10 mouse cellular contexts compared by ENCODE assay signal in genomic region chr7:28958770-28959169, GRCm38 (mm10). TPM values are rescaled to one million over a fixed set of nuclear protein-coding genes. Genes with fewer than 3 reads are reported as not detected.
DNase-seq lines count a peak whose midpoint lies in the region; ATAC-seq and TF ChIP-seq lines count a peak whose summit lies in the region.
"Had no signal": no experiment of that assay in that cellular context is flagged by ENCODE, and none has a peak within 500 bp of the region (broad histone marks: within the 10 kb centered on the region; RNA-seq: fewer than 3 reads in every experiment).

No protein-coding gene starts in this region.

- H3K9me3 ChIP-seq in heart, embryonic 11.5 days (replicated peaks; ENCODE audit: control insufficient read depth, low read length) = no peaks in the 10 kb centered on the region
- H3K9me3 ChIP-seq in lung, embryonic 15.5 days = no peaks in the 10 kb centered on the region
- H3K9me3 ChIP-seq in intestine, postnatal 0 days (ENCODE audit: control insufficient read depth) = no peaks in the 10 kb centered on the region
- H3K9me3 ChIP-seq in stomach, embryonic 14.5 days (ENCODE audit: control insufficient read depth, low read depth, low read length) = no peaks in the 10 kb centered on the region

- no peak for TF ChIP-seq CTCF in intestine, postnatal 0 days (IDR thresholded peaks at IDR 0.05; ENCODE audit: low read depth)

- 0 out of 2 replicates have a peak overlapping the region, but pooled peaks have one; percentile 96 for H3K9ac ChIP-seq in heart, embryonic 11.5 days (ENCODE audit: low read depth, low read length)
- 0 out of 2 replicates have a peak overlapping the region, but pooled peaks have one; percentile 1 for H3K9ac ChIP-seq in lung, embryonic 15.5 days
- peak overlapping the region; percentile 43 for H3K9ac ChIP-seq in intestine, postnatal 0 days (ENCODE audit: low read depth, low read length)
- H3K9ac ChIP-seq in stomach, embryonic 14.5 days (replicated peaks; ENCODE audit: low read depth, low read length) = no peak overlapping the region; the same call in 1 of the 2 replicates

- DNase-seq in heart, postnatal 14 days = no peak
- DNase-seq in lung, postnatal 36 days = no peak
- DNase-seq in right cerebral cortex, postnatal 14 days = no peak
- DNase-seq in ovary, postnatal 10 days (ENCODE audit: low spot score) = no peak
- DNase-seq: cerebellum, adult 9-10 months had no signal

- no peak overlapping the region; the same call in 1 of the 2 replicates for H3K4me3 ChIP-seq in heart, embryonic 11.5 days (ENCODE audit: low read depth, low read length)
- peak overlapping the region; percentile 78; the same call in 1 of the 2 replicates for H3K4me3 ChIP-seq in lung, embryonic 15.5 days
- H3K4me3 ChIP-seq in intestine, postnatal 0 days (ENCODE audit: low read depth, low read length) = peak overlapping the region; percentile 100
- H3K4me3 ChIP-seq in stomach, embryonic 14.5 days (ENCODE audit: low read depth, low read length) = 0 out of 2 replicates have a peak overlapping the region, but pooled peaks have one; percentile 99

- H3K36me3 ChIP-seq in heart, embryonic 11.5 days (ENCODE audit: control insufficient read depth, insufficient read depth, low read length) = no peaks in the 10 kb centered on the region; the same call in 1 of the 2 replicates
- no peaks in the 10 kb centered on the region for H3K36me3 ChIP-seq in lung, embryonic 15.5 days
- H3K36me3 ChIP-seq in intestine, postnatal 0 days (ENCODE audit: control insufficient read depth, insufficient read depth) = no peaks in the 10 kb centered on the region; the same call in 1 of the 2 replicates
- no peaks in the 10 kb centered on the region for H3K36me3 ChIP-seq in stomach, embryonic 14.5 days (ENCODE audit: control insufficient read depth, insufficient read depth, low read length)

- H3K27me3 ChIP-seq in heart, embryonic 11.5 days (ENCODE audit: control insufficient read depth, insufficient read depth, low read length) = no peaks in the 10 kb centered on the region
- H3K27me3 ChIP-seq in lung, embryonic 15.5 days = no peaks in the 10 kb centered on the region
- no peaks in the 10 kb centered on the region for H3K27me3 ChIP-seq in intestine, postnatal 0 days (replicated peaks; ENCODE audit: control insufficient read depth, insufficient read depth, low read length)
- no peaks in the 10 kb centered on the region for H3K27me3 ChIP-seq in stomach, embryonic 14.5 days (ENCODE audit: control insufficient read depth, insufficient read depth, low read length)
- H3K27me3 ChIP-seq: CH12.LX had no signal

- no peak for ATAC-seq in heart, embryonic 11.5 days (replicated peaks; ENCODE audit: insufficient number of reproducible peaks, low FRiP score, low TSS enrichment)
- no peak for ATAC-seq in lung, embryonic 15.5 days (ENCODE audit: borderline replicate concordance, extremely low read depth, low FRiP score, low TSS enrichment)
- no peak for ATAC-seq in intestine, postnatal 0 days
- ATAC-seq in stomach, embryonic 14.5 days (ENCODE audit: insufficient number of reproducible peaks, insufficient read depth, low FRiP score, low read depth) = no peak

- H3K4me2 ChIP-seq in heart, embryonic 11.5 days = peak overlapping the region; percentile 93
- H3K4me2 ChIP-seq in lung, embryonic 15.5 days = peak overlapping the region; percentile 87
- H3K4me2 ChIP-seq in intestine, postnatal 0 days (replicated peaks; ENCODE audit: low read depth) = peak overlapping the region; percentile 70
- peak overlapping the region; percentile 95 for H3K4me2 ChIP-seq in stomach, embryonic 14.5 days (replicated peaks; ENCODE audit: low read depth, low read length)

- H3K27ac ChIP-seq in heart, embryonic 11.5 days (ENCODE audit: low read depth, low read length) = peak overlapping the region; percentile 90; the same call in 1 of the 2 replicates
- peak overlapping the region; percentile 84 for H3K27ac ChIP-seq in lung, embryonic 15.5 days
- peak overlapping the region; percentile 93; the same call in 1 of the 2 replicates for H3K27ac ChIP-seq in intestine, postnatal 0 days (ENCODE audit: low read depth, low read length)
- H3K27ac ChIP-seq in stomach, embryonic 14.5 days (ENCODE audit: low read length) = peak overlapping the region; percentile 91; the same call in 1 of the 2 replicates

- intact Hi-C loops in heart, postnatal 14 days (cut with DNase I) = loop anchor here (5.0 kb wide), 1 partner anchor 36 kb away; no protein-coding TSS in a partner anchor

- WGBS in heart, embryonic 11.5 days (ENCODE audit: insufficient replicate concordance) = 47% methylated on average over 1 of the region's 1 CpGs
- 44% methylated on average over 1 of the region's 1 CpGs for WGBS in lung, embryonic 15.5 days
- 11% methylated on average over 1 of the region's 1 CpGs for WGBS in intestine, postnatal 0 days
- 13% methylated on average over 1 of the region's 1 CpGs for WGBS in stomach, embryonic 14.5 days

- H3K4me1 ChIP-seq in heart, embryonic 11.5 days (ENCODE audit: control insufficient read depth, insufficient read depth, low read length) = peaks cover 45% of the 10 kb centered on the region
- peaks cover 80% of the 10 kb centered on the region for H3K4me1 ChIP-seq in lung, embryonic 15.5 days
- H3K4me1 ChIP-seq in intestine, postnatal 0 days (replicated peaks; ENCODE audit: control insufficient read depth, insufficient read depth, low read length) = peaks cover 22% of the 10 kb centered on the region
- H3K4me1 ChIP-seq in stomach, embryonic 14.5 days (ENCODE audit: control insufficient read depth, insufficient read depth, low read length) = peaks cover 46% of the 10 kb centered on the region

RNA-seq across cellular contexts. Expression of gene Actn4, which starts 3.4 kb away (rescaled TPM):
- 227 and 262 TPM in 2 replicates for polyA plus RNA-seq in heart, embryonic 11.5 days (2014; fragmentation: Nextera tagmentation; extraction: Ambion mirVana)
- total RNA-seq in heart, postnatal 14 days (2021) = 100 to 1,000 TPM; 110 to 127 TPM
- polyA plus RNA-seq in lung, embryonic 15.5 days (2015; fragmentation: Nextera tagmentation; extraction: Ambion mirVana) = 287 and 302 TPM in 2 replicates
- polyA plus RNA-seq in intestine, postnatal 0 days (2015; fragmentation: Nextera tagmentation; extraction: Ambion mirVana) = 293 and 319 TPM in 2 replicates
- 272 and 280 TPM in 2 replicates for polyA plus RNA-seq in stomach, embryonic 14.5 days (2014; fragmentation: Nextera tagmentation; extraction: Ambion mirVana)

RNA-seq across cellular contexts. Expression of gene Eif3k, which starts 22.9 kb away (rescaled TPM):
- polyA plus RNA-seq in heart, embryonic 11.5 days (2014; fragmentation: Nextera tagmentation; extraction: Ambion mirVana) = 278 and 286 TPM in 2 replicates
- total RNA-seq in heart, postnatal 14 days (2021) = 100 to 1,000 TPM; 157 to 159 TPM
- polyA plus RNA-seq in lung, embryonic 15.5 days (2015; fragmentation: Nextera tagmentation; extraction: Ambion mirVana) = 360 and 364 TPM in 2 replicates
- 282 and 286 TPM in 2 replicates for polyA plus RNA-seq in intestine, postnatal 0 days (2015; fragmentation: Nextera tagmentation; extraction: Ambion mirVana)
- polyA plus RNA-seq in stomach, embryonic 14.5 days (2014; fragmentation: Nextera tagmentation; extraction: Ambion mirVana) = 413 and 444 TPM in 2 replicates

RNA-seq across cellular contexts. Expression of gene Map4k1, which starts 23.1 kb away (rescaled TPM):
- polyA plus RNA-seq in heart, embryonic 11.5 days (2014; fragmentation: Nextera tagmentation; extraction: Ambion mirVana) = 6.8 and 6.9 TPM in 2 replicates
- 1 to 10 TPM in 1 of 2 experiments, under 1 TPM in 1; 0.96 to 2.4 TPM for total RNA-seq in heart, postnatal 14 days (2021)
- 7.4 and 9.8 TPM in 2 replicates for polyA plus RNA-seq in lung, embryonic 15.5 days (2015; fragmentation: Nextera tagmentation; extraction: Ambion mirVana)
- 1.5 and 1.6 TPM in 2 replicates for polyA plus RNA-seq in intestine, postnatal 0 days (2015; fragmentation: Nextera tagmentation; extraction: Ambion mirVana)
- 8.5 and 11.3 TPM in 2 replicates for polyA plus RNA-seq in stomach, embryonic 14.5 days (2014; fragmentation: Nextera tagmentation; extraction: Ambion mirVana)
